Mouse (Mus musculus) heart, embryonic 14.5 days (tissue): ENCODE measurements around the gene Sp1. TPM values are rescaled to one million over a fixed set of nuclear protein-coding genes. Genes with fewer than 3 reads are reported as not detected.
A peak's percentile ranks its signal among the peaks of the same experiment; 100 is the strongest.

Source experiments
- ATAC-seq: fragments of 200-750 bp; cut with Nextera tagmentation; 2 replicates; pipeline ENCODE4 v1.8.0; 2017; ENCODE audit warnings: low read depth, moderate TSS enrichment; ENCODE audit not compliant: insufficient number of reproducible peaks, insufficient read depth, low FRiP score
- H3K27ac ChIP-seq, 2 experiments: fragments of 200-500 bp in 1 of 2; fragments of 300-500 bp in 1 of 2; sonication (generic) in 1 of 2; replicated peaks in 1 of 2; 2 replicates each; pipeline ENCODE4 v1.5.1; 2012 to 2014; ENCODE audit warnings: low read depth in 2 of 2, low read length in 2 of 2, control low read depth in 1 of 2, mild to moderate bottlenecking in 1 of 2, mixed read lengths in 1 of 2; ENCODE audit not compliant: control insufficient read depth in 1 of 2, insufficient read depth in 1 of 2
- H3K27me3 ChIP-seq: fragments of 300-500 bp; sonication (generic); 2 replicates; pipeline ENCODE4 v1.6.1; 2014; ENCODE audit warnings: mild to moderate bottlenecking, low read length, control low read depth; ENCODE audit not compliant: control insufficient read depth, insufficient read depth
- H3K36me3 ChIP-seq: fragments of 300-500 bp; sonication (generic); 2 replicates; pipeline ENCODE4 v1.6.1; 2014; ENCODE audit warnings: mild to moderate bottlenecking, control low read depth, low read length, mixed read lengths; ENCODE audit not compliant: control insufficient read depth, insufficient read depth
- H3K4me1 ChIP-seq, 2 experiments: fragments of 200-500 bp in 1 of 2; fragments of 300-500 bp in 1 of 2; sonication (generic) in 1 of 2; 2 replicates each; pipeline ENCODE4 v1.6.1; 2012 to 2014; ENCODE audit warnings: low read length in 2 of 2, control low read depth in 1 of 2, mixed read lengths in 1 of 2; ENCODE audit not compliant: control insufficient read depth in 2 of 2, insufficient read depth in 2 of 2
- H3K4me2 ChIP-seq: fragments of 300-500 bp; sonication (generic); 2 replicates; pipeline ENCODE4 v1.6.1; 2014; ENCODE audit warnings: mild to moderate bottlenecking, low read length
- H3K4me3 ChIP-seq, 2 experiments: fragments of 200-500 bp in 1 of 2; fragments of 300-500 bp in 1 of 2; sonication (generic) in 1 of 2; 2 replicates each; pipeline ENCODE4 v1.5.1; 2012 to 2014; ENCODE audit warnings: low read length in 2 of 2, mild to moderate bottlenecking in 2 of 2, control low read depth in 1 of 2, low read depth in 1 of 2, moderate library complexity in 1 of 2; ENCODE audit not compliant: control insufficient read depth in 1 of 2, insufficient read depth in 1 of 2
- H3K9ac ChIP-seq: fragments of 300-500 bp; sonication (generic); 2 replicates; pipeline ENCODE4 v1.6.1; 2014; ENCODE audit warnings: mild to moderate bottlenecking, low read length
- H3K9me3 ChIP-seq: fragments of 300-500 bp; sonication (generic); 2 replicates; pipeline ENCODE4 v1.6.1; 2016; ENCODE audit warnings: low read length, control low read depth; ENCODE audit not compliant: control insufficient read depth
- WGBS: fragments of 180-500 bp; shearing (Covaris S2); extraction: QIAGEN DNeasy Blood & Tissue Kit; methylation state at CpG from one replicate; pipeline ENCODE4 v1.1.7; 2014; 5-methylcytosine and 5-hydroxymethylcytosine counted together
- polyA plus RNA-seq: library from polyadenylated mRNA; unstranded; fragments of >200 nt; fragmentation: Nextera tagmentation; extraction: Ambion mirVana; gene quantifications from 2 replicates; pipeline ENCODE4 v1.2.1, GENCODE M21; 2014

The Sp1 gene
- polyA plus RNA-seq, 1 experiment from 2014 or later = 8.2 TPM

- Histone ChIP-seq H3K27ac (0 out of 4 replicates have a peak overlapping the region, but pooled peaks of 1 of the 2 experiments have one; percentile 19), H3K9me3 (no peaks in the 10 kb centered on the region)
- WGBS = 41% methylated on average over 1 of the region's 1 CpGs
Measured at GRCm38 (mm10) chr15:102420986-102421385, 15.0 kb downstream of the Sp1 start.

GRCm38 (mm10) chr15:102421437-102421836, 15.5 kb downstream of the Sp1 start:
- no peak overlapping the region for H3K9ac ChIP-seq
- 48% methylated on average over 3 of the region's 3 CpGs for WGBS
- H3K36me3 ChIP-seq = peaks cover 48% of the 10 kb centered on the region

More at GRCm38 (mm10) chr15:102420986-102421385, 15.0 kb downstream of the Sp1 start:
- H3K36me3 ChIP-seq = peaks cover 44% of the 10 kb centered on the region
- H3K27me3 ChIP-seq = no peaks in the 10 kb centered on the region
- H3K4me2 ChIP-seq = no peak overlapping the region
- ATAC-seq = no peak
- H3K9ac ChIP-seq = no peak overlapping the region
- no peak overlapping the region for H3K4me3 ChIP-seq
- H3K4me1 ChIP-seq = 0 out of 4 replicates have a peak, but pooled peaks cover 0 to 4% of the 10 kb centered on the region in 2 experiments

GRCm38 (mm10) chr15:102423602-102424240, 17.8 kb downstream of the Sp1 start:
- H3K27ac ChIP-seq = no peak overlapping the region
- no peak overlapping the region for H3K4me2 ChIP-seq
- no peak overlapping the region for H3K9ac ChIP-seq
- H3K27me3 ChIP-seq = no peaks in the 10 kb centered on the region
- H3K4me3 ChIP-seq = no peak overlapping the region
- H3K36me3 ChIP-seq = peaks cover 56% of the 10 kb centered on the region
- WGBS = 89% methylated on average over 2 of the region's 2 CpGs
- no peak for ATAC-seq
- 0 out of 4 replicates have a peak, but pooled peaks cover 0 to 4% of the 10 kb centered on the region in 2 experiments for H3K4me1 ChIP-seq
- H3K9me3 ChIP-seq = no peaks in the 10 kb centered on the region

More at GRCm38 (mm10) chr15:102421437-102421836, 15.5 kb downstream of the Sp1 start:
- no peaks in the 10 kb centered on the region for H3K9me3 ChIP-seq
- H3K27ac ChIP-seq = no peak overlapping the region
- H3K4me3 ChIP-seq = no peak overlapping the region
- H3K4me1 ChIP-seq = 0 out of 4 replicates have a peak, but pooled peaks cover 0 to 4% of the 10 kb centered on the region in 2 experiments
- H3K4me2 ChIP-seq = no peak overlapping the region
- H3K27me3 ChIP-seq = no peaks in the 10 kb centered on the region
- no peak for ATAC-seq

- Histone ChIP-seq H3K9me3 (no peaks in the 10 kb centered on the region), H3K36me3 (peaks cover 58% of the 10 kb centered on the region), H3K27me3 (no peaks in the 10 kb centered on the region), H3K4me3 (no peak overlapping the region), H3K27ac (no peak overlapping the region), H3K4me2 (no peak overlapping the region), H3K9ac (no peak overlapping the region), H3K4me1 (0 out of 4 replicates have a peak, but pooled peaks cover 0 to 4% of the 10 kb centered on the region in 2 experiments)
- WGBS = 68% methylated on average over 2 of the region's 2 CpGs
- ATAC-seq = no peak
Measured at GRCm38 (mm10) chr15:102424657-102425056, 18.7 kb downstream of the Sp1 start.

GRCm38 (mm10) chr15:102426963-102427362, 21.0 kb downstream of the Sp1 start:
- Histone ChIP-seq H3K36me3 (peaks cover 73% of the 10 kb centered on the region), H3K4me2 (no peak overlapping the region), H3K9me3 (no peaks in the 10 kb centered on the region), H3K27me3 (no peaks in the 10 kb centered on the region), H3K4me3 (no peak overlapping the region), H3K27ac (no peak overlapping the region), H3K9ac (no peak overlapping the region), H3K4me1 (no peaks in the 10 kb centered on the region)
- WGBS = 100% methylated on average over 1 of the region's 1 CpGs
- no peak for ATAC-seq

GRCm38 (mm10) chr15:102432046-102432445, 26.1 kb downstream of the Sp1 start:
- no peak overlapping the region for H3K4me3 ChIP-seq
- 79% methylated on average over 1 of the region's 1 CpGs for WGBS
- no peak overlapping the region for H3K4me2 ChIP-seq
- H3K27ac ChIP-seq = peak overlapping the region in 1 of 2 experiments; percentile 53; a peak in 2 of 4 replicates
- no peaks in the 10 kb centered on the region for H3K27me3 ChIP-seq
- no peaks in the 10 kb centered on the region for H3K4me1 ChIP-seq
- H3K36me3 ChIP-seq = peaks cover 92% of the 10 kb centered on the region
- no peak overlapping the region for H3K9ac ChIP-seq
- no peaks in the 10 kb centered on the region for H3K9me3 ChIP-seq
- ATAC-seq = no peak

GRCm38 (mm10) chr15:102433173-102433572, 27.2 kb downstream of the Sp1 start:
- no peak overlapping the region for H3K9ac ChIP-seq
- ATAC-seq = no peak
- no peaks in the 10 kb centered on the region for H3K4me1 ChIP-seq
- H3K9me3 ChIP-seq = no peaks in the 10 kb centered on the region
- no peak overlapping the region for H3K4me3 ChIP-seq
- H3K36me3 ChIP-seq = peaks cover 83% of the 10 kb centered on the region
- H3K27ac ChIP-seq = no peak overlapping the region
- no peaks in the 10 kb centered on the region for H3K27me3 ChIP-seq
- no peak overlapping the region for H3K4me2 ChIP-seq
- 88% methylated on average over 4 of the region's 4 CpGs for WGBS
